Mouse (Mus musculus): ENCODE results near the gene Zfp710.

DNA sequence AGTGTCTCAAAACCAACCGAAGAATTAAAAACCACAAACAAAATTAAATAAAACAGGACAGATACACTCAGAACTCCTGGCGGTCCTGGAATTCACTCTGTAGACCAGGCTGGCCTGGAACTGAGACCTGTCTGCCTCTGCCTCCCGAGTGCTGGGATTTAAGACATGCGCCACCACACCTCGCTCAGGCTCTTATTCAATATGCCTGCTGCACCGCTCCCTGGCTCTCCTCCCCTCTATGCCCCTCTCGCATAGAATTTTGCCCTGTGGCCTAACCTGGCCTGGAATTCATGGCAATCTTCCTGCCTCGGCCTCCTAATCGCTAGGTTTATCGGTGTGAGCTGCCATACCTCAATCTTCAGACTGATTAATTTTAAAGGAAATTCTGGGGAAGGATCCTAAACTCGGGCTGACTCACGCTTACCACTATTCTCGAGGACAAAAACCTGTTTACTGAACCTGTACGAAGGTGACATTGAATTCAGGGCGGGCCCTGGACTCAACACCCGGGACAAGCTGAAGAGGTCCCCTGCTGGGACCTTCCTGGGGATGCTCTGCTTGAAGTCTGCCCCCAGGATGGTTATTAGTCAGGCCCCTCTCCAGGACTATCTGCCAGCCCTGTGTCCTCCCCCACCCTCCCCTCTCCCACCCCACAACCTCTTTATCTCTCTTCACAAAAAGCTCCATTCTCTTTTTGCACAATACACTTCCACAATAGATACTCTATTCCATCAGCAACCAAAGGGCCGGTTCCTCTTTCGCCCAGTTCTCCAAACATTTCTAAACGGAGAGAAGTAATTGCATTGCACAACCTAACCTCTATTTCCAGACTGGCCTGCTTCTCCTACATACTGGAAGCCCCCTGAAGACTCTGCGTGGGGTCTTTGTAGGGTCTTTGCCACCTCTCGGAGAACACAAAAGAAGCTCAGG lies 9.5 kb upstream of the Zfp710 start:
- TF ChIP-seq CHD2 (IDR thresholded peaks at IDR 0.05; ENCODE audit: low read length), result no peak
- no peak for TF ChIP-seq NRF1 (IDR thresholded peaks at IDR 0.05; ENCODE audit: low read depth, low read length)
- TF ChIP-seq ZC3H11A (IDR thresholded peaks at IDR 0.05; ENCODE audit: low read depth, low read length), result no peak
- TF ChIP-seq CTCF (conservative IDR thresholded peaks at IDR 0.05 in 1 of 2, IDR thresholded peaks at IDR 0.05 in 1 of 2; ENCODE audit: low read depth in 2 of 2, low read length in 2 of 2), result no peak
- TF ChIP-seq POLR2A (IDR thresholded peaks at IDR 0.05; ENCODE audit: low read depth, low read length), result no peak
- TF ChIP-seq MAZ (IDR thresholded peaks at IDR 0.05; ENCODE audit: low read depth, low read length), result no peak
- TF ChIP-seq MAFK (IDR thresholded peaks at IDR 0.05; ENCODE audit: insufficient replicate concordance, low read length), result no peak
- no peak for TF ChIP-seq USF2 (conservative IDR thresholded peaks at IDR 0.05; ENCODE audit: low read depth, low read length)

All from CH12.LX (cell line).